Mouse (Mus musculus): ENCODE measurements around the gene Zfp281.

DNA sequence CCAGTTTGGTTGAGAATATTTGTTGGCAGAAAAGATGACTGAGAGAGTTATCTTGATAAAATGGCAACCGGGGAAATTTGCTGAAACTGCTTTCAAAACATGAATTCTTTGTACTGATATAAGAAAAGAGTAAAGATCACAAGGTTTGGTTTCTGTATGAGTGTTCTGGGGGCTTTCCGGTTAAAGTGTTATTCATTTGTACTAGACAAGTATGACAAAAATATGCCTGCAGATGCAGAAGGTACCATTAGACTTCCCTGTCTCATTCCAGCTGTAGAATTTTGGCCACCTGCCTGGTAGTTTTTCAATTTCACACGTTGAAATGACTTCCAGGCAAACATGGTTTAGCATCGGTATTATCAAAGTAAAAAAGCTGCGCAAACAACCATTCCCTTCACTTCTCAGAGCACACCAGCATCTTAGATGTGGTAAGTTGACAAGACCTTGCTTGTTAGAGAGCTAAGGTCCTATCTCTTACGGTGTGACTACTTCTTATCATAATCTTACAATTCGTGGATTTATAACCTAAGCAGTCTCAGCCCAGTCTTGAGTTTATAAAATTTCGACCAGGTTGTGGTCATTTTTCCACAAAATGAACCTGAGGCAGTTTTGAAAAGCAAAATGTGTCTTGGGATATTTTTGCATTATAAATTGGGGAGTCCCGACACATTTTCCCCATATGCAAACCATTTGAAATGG lies 23.9 kb upstream of the Zfp281 start:
- TF ChIP-seq CTCF (IDR thresholded peaks at IDR 0.05; ENCODE audit: control insufficient read depth, insufficient read depth, insufficient read length) (no peak), MAX (IDR thresholded peaks at IDR 0.05) (no peak), USF1 (IDR thresholded peaks at IDR 0.05; ENCODE audit: low read depth) (no peak), MYOG (IDR thresholded peaks at IDR 0.05; ENCODE audit: control insufficient read depth, extremely low read depth, insufficient read length) (no peak), CEBPB (IDR thresholded peaks at IDR 0.05; ENCODE audit: low read depth) (no peak), MYOD1 (IDR thresholded peaks at IDR 0.05; ENCODE audit: control insufficient read depth, insufficient read length, low read depth) (no peak)

All from C2C12 (cell line).